Mouse (Mus musculus) intestine, embryonic 16.5 days (tissue): ENCODE measurements around the gene H2afy. TPM values are rescaled to one million over a fixed set of nuclear protein-coding genes. Genes with fewer than 3 reads are reported as not detected.

Source experiments
- ATAC-seq: fragments of 200-750 bp; cut with Nextera tagmentation; 2 replicates; pipeline ENCODE4 v1.8.0; 2017; ENCODE audit warnings: moderate TSS enrichment, moderate library complexity
- H3K27ac ChIP-seq: fragments of 300-500 bp; sonication (generic); 2 replicates; pipeline ENCODE4 v1.5.1; 2014; ENCODE audit warnings: mild to moderate bottlenecking, low read length
- H3K27me3 ChIP-seq: fragments of 300-500 bp; sonication (generic); replicated peaks from 2 replicates; pipeline ENCODE4 v1.6.1; 2014; ENCODE audit warnings: low read length, control low read depth, mixed read lengths; ENCODE audit not compliant: control insufficient read depth, insufficient read depth
- H3K36me3 ChIP-seq: fragments of 300-500 bp; sonication (generic); 2 replicates; pipeline ENCODE4 v1.6.1; 2014; ENCODE audit warnings: low read length, control low read depth; ENCODE audit not compliant: control insufficient read depth, insufficient read depth
- H3K4me1 ChIP-seq: fragments of 300-500 bp; sonication (generic); 2 replicates; pipeline ENCODE4 v1.6.1; 2014; ENCODE audit warnings: low read length, control low read depth, mixed read lengths; ENCODE audit not compliant: control insufficient read depth, insufficient read depth
- H3K4me2 ChIP-seq: fragments of 300-500 bp; sonication (generic); 2 replicates; pipeline ENCODE4 v1.6.1; 2014; ENCODE audit warnings: low read depth, low read length, control low read depth
- H3K4me3 ChIP-seq: fragments of 300-500 bp; sonication (generic); 2 replicates; pipeline ENCODE4 v1.5.1; 2014; ENCODE audit warnings: mild to moderate bottlenecking, low read length
- H3K9ac ChIP-seq: fragments of 300-500 bp; sonication (generic); 2 replicates; pipeline ENCODE4 v1.6.1; 2014; ENCODE audit warnings: low read depth, low read length
- H3K9me3 ChIP-seq: fragments of 300-500 bp; sonication (generic); 2 replicates; pipeline ENCODE4 v1.6.1; 2016; ENCODE audit warnings: low read length, control low read depth; ENCODE audit not compliant: control insufficient read depth
- WGBS: fragments of 180-500 bp; shearing (Covaris S2); extraction: QIAGEN DNeasy Blood & Tissue Kit; methylation state at CpG from one replicate; pipeline ENCODE4 v1.1.7; 2014; 5-methylcytosine and 5-hydroxymethylcytosine counted together
- polyA plus RNA-seq: library from polyadenylated mRNA; unstranded; fragments of >200 nt; fragmentation: Nextera tagmentation; extraction: Ambion mirVana; gene quantifications from 2 replicates; pipeline ENCODE4 v1.2.1, GENCODE M21; 2015

H2afy gene
- polyA plus RNA-seq, result 235 and 246 TPM in 2 replicates

DNA sequence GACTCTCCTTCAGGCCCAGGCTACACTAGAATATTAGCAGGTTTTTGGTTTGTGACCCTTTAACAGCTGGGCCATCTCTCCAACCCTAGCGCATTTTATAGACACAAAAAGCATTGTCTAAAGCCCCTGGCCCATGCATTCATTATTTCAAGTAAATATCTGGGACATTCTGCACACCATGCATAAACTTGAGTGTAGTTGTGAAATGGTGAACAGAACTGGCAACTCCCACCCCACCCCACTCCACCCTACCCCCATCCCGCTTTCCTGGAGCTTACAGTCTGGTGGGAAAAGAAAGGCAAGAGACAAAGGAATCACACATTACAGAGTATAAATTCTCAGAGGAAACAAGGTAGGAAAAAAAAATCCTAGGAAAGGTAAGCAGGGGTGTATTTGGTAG lies at the start of gene H2afy:
Gene H2afy, minus strand, starts transcription at position 162 of the 400 bp plus-strand sequence.
- H3K4me3 ChIP-seq, result peak within 1 kb of the TSS; percentile 86
- H3K27me3 ChIP-seq, result no peaks in the 10 kb centered on the region
- H3K4me1 ChIP-seq, result peaks cover 31% of the 10 kb centered on the region
- H3K9me3 ChIP-seq, result no peaks in the 10 kb centered on the region
- WGBS, result 76% methylated on average over 2 of the region's 2 CpGs
- peak within 1 kb of the TSS; percentile 98 for H3K9ac ChIP-seq
- peak within 1 kb of the TSS; percentile 86 for H3K4me2 ChIP-seq
- ATAC-seq, result no peak
- no peaks in the 10 kb centered on the region for H3K36me3 ChIP-seq
- H3K27ac ChIP-seq, result peak within 1 kb of the TSS; percentile 82

DNA sequence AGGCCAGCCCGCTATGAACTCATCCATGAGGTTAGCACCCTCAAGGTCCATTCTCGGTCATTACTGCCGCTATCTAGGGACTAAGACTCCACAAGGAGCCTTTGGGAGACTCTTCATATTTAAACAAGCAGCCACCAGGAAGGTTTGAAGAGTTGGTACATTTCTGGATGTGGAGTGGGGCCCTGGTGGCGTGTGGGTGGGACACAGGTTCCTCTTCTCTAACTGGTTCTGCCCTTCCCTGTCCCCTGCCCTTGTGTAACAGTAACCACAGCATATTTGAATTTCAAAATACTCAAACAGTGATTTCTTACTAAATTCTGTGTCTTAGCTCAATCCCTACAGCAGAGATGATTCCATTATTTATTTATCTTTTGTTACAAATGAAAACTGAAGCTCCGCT lies 47.5 kb upstream of the H2afy start:
- Histone ChIP-seq H3K4me2 (no peak overlapping the region), H3K27ac (no peak overlapping the region), H3K9ac (no peak overlapping the region), H3K9me3 (no peaks in the 10 kb centered on the region), H3K4me1 (no peaks in the 10 kb centered on the region), H3K27me3 (no peaks in the 10 kb centered on the region), H3K36me3 (no peaks in the 10 kb centered on the region), H3K4me3 (no peak overlapping the region)
- ATAC-seq, result no peak
- WGBS, result 81% methylated on average over 5 of the region's 5 CpGs

DNA sequence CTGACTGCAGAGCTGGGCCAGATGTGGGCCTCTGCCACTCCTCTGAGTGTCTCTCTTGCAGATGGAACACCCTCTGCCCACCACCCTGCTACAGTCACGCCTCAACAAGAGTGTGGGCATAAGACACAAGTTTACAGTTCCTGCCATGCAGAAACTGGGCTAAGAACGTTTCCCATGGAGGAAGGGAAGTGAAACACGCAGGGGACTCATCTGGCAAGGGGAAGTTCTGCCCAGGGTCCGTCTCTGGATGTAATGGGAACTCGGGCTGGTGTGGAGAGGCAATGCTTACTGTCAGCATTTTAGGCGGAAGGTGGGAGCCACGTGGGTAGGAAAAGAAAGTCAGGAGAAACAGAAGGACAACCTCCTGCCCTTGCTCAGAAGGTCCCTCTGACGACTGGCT lies 45.3 kb upstream of the H2afy start:
- ATAC-seq, result no peak
- H3K4me3 ChIP-seq, result no peak overlapping the region
- H3K36me3 ChIP-seq, result no peaks in the 10 kb centered on the region
- no peak overlapping the region for H3K9ac ChIP-seq
- H3K9me3 ChIP-seq, result no peaks in the 10 kb centered on the region
- no peaks in the 10 kb centered on the region for H3K4me1 ChIP-seq
- no peak overlapping the region for H3K4me2 ChIP-seq
- WGBS, result 73% methylated on average over 8 of the region's 8 CpGs
- no peaks in the 10 kb centered on the region for H3K27me3 ChIP-seq
- H3K27ac ChIP-seq, result no peak overlapping the region; the same call in 1 of the 2 replicates

DNA sequence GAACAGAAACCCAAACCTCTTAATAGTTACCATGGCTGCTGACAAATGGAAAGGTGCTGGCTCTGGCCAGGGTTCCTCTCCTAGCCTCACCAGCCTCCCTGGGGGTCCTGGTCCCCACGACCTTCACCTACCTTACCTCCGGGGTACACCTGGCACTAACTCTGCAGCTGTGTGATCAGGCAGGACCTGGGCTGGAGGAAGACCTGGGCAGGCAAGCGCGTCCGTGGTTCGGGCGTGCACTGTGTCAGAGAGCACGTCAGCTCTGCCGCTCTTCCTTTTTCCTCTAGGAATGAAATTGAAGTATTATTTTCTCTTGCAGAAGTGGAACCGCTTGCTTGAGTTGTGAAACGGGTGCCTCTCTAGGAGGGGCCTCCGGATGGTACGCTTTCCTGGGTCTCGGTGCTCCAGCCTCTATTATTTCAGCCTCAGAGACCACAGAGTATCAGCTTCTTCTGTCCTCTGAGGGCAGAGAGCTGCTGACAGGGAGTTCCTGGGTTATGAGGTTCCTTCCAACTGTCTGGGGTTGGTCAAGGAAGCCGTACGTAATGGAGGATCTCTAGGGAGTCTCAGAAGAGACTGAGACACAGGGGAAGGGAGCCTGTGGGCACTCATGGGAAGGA lies 42.4 kb upstream of the H2afy start, which contains the start of gene Tifab:
Gene Tifab, minus strand, starts transcription at position 470 of the 620 bp plus-strand sequence.
- H3K4me2 ChIP-seq, result no peak within 1 kb of the TSS
- no peaks in the 10 kb centered on the region for H3K9me3 ChIP-seq
- no peak within 1 kb of the TSS for H3K27ac ChIP-seq
- no peak within 1 kb of the TSS for H3K4me3 ChIP-seq
- H3K36me3 ChIP-seq, result no peaks in the 10 kb centered on the region
- H3K27me3 ChIP-seq, result no peaks in the 10 kb centered on the region
- ATAC-seq, result no peak
- WGBS, result 85% methylated on average over 16 of the region's 16 CpGs
- H3K9ac ChIP-seq, result no peak within 1 kb of the TSS
- peaks cover 8% of the 10 kb centered on the region for H3K4me1 ChIP-seq

DNA sequence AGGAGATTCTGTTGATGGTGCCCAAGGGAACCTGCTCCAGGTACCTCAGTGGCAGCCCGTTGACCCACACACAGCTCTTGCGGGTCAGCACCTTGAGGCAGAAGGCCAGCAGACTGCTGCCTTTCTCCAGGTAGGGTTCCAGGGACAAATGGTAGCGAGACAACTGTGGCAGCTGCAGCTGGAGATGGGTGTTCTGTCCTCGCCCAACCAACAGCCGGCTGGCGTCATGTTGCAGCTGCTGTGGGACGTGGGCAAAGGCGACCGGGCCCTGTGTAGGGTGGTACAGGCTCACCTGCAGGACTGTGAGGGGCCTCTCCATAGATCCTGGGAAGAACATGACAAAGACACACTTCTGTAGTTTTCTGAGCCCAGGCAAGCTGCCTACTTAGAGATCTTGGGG lies 40.1 kb upstream of the H2afy start:
- ATAC-seq, result no peak
- H3K9ac ChIP-seq, result no peak overlapping the region
- no peak overlapping the region for H3K4me3 ChIP-seq
- no peak overlapping the region for H3K4me2 ChIP-seq
- H3K27me3 ChIP-seq, result no peaks in the 10 kb centered on the region
- 85% methylated on average over 9 of the region's 9 CpGs for WGBS
- peaks cover 19% of the 10 kb centered on the region for H3K4me1 ChIP-seq
- H3K36me3 ChIP-seq, result no peaks in the 10 kb centered on the region
- H3K27ac ChIP-seq, result no peak overlapping the region
- H3K9me3 ChIP-seq, result no peaks in the 10 kb centered on the region

DNA sequence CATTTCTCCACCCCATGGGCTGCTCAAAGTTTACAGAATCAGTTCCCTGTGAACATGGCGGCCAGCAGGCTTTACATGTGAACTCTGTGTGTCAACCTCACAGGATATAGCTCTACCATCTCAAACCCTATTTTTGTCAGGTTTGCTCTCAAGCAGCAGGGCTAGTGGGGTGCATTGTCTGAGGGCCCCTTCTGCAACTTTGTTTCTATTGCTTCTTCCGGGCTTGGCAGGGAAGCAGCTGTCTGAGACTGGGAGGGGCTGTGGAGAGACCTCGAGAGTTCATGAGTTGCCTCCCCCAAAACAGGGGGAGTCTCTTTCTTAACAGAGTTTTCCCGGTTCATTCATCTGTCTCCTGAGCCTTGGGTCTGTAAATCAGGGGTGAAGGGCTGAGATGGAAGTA lies 39.7 kb upstream of the H2afy start:
- no peak for ATAC-seq
- 60% methylated on average over 4 of the region's 4 CpGs for WGBS
- H3K36me3 ChIP-seq, result no peaks in the 10 kb centered on the region
- H3K27me3 ChIP-seq, result no peaks in the 10 kb centered on the region
- H3K4me2 ChIP-seq, result no peak overlapping the region
- H3K4me1 ChIP-seq, result peaks cover 22% of the 10 kb centered on the region
- H3K27ac ChIP-seq, result no peak overlapping the region
- H3K9me3 ChIP-seq, result no peaks in the 10 kb centered on the region
- no peak overlapping the region for H3K9ac ChIP-seq
- no peak overlapping the region for H3K4me3 ChIP-seq

DNA sequence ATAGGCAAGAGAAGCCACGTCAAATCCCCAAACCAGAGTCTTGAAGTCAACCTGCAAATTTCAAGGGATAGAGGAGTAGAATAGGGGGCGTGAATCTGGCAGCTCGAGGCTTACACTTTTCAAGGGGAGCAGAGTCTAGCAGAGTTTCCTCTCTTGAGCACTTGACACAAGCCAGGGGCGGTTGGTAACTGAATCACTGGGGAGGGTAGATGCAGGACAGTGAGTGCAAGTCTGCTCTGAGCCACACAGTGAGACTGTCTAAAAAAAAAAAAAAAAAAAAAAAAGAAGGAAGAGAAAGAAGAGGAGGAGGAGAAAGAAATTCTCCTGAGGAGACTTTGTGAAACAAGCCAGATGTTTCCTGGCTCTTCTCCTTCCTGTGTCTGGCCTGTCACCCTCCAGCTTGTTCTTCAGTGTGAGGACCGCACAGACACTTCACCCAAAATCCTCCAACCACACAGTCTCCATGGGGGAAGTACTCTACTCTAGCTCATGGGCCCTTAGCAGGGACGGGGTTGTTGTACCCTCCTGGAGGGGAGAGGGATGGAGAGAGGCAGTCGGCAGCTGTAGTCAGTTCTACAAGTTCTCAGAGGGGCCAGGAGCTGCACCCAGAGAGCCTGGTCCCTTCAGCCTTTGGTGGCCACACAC lies 36.9 kb upstream of the H2afy start:
- peak; percentile 68 for ATAC-seq
- Histone ChIP-seq H3K36me3 (no peaks in the 10 kb centered on the region), H3K4me2 (no peak overlapping the region)

DNA sequence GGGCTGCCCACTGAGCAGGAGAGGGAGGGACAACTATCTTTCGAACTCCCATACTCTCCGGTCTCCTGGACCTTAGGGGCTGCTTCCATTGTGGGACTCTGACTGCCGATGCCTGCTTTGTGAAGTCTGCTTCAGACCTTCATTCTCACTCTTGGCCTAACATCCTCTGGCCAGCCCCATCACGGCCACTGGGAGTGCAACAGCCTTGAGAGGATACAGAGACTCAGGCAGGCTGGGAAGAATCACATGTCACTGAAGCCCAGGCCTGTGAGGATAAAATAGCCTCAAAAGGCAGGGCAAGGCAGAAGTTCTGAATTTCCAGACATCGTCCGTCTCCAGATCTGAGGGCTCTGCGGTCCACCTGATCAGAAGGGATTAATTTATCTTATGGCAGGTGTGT lies 35.9 kb upstream of the H2afy start:
- Histone ChIP-seq H3K4me3 (no peak overlapping the region), H3K36me3 (no peaks in the 10 kb centered on the region), H3K4me1 (peaks cover 32% of the 10 kb centered on the region), H3K27me3 (no peaks in the 10 kb centered on the region), H3K27ac (peak overlapping the region; percentile 71), H3K4me2 (no peak overlapping the region), H3K9ac (no peak overlapping the region; the same call in 1 of the 2 replicates), H3K9me3 (no peaks in the 10 kb centered on the region)
- ATAC-seq, result no peak
- 71% methylated on average over 7 of the region's 7 CpGs for WGBS

More for the DNA sequence above, 36.9 kb upstream of the H2afy start:
- Histone ChIP-seq H3K27me3 (no peaks in the 10 kb centered on the region), H3K4me3 (no peak overlapping the region), H3K27ac (peak overlapping the region; percentile 71), H3K9me3 (no peaks in the 10 kb centered on the region), H3K9ac (no peak overlapping the region), H3K4me1 (peaks cover 32% of the 10 kb centered on the region)
- 37% methylated on average over 7 of the region's 7 CpGs for WGBS

DNA sequence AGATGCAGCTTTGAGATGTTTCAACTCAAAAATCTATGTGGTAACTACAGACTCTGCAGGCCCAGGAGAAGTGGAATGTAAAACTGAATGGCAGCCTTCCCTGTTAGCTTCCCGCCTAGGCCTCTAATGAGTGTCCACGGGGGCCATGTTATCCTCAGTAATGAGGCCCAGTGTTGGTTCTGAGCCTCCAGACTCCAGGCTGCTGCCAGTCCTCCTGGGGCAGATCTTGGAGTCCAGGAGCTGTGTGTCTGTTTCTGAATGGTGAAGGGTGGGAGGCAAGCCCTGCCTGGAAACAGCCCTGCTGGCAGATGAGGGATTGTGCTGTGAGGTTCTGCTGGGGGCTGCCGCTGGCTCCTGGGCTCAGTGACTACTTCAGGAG lies 32.2 kb upstream of the H2afy start:
- H3K36me3 ChIP-seq, result no peaks in the 10 kb centered on the region

More for the DNA sequence above, 32.2 kb upstream of the H2afy start:
- Histone ChIP-seq H3K9ac (no peak overlapping the region), H3K4me2 (no peak overlapping the region), H3K27me3 (no peaks in the 10 kb centered on the region), H3K4me1 (peaks cover 23% of the 10 kb centered on the region), H3K4me3 (no peak overlapping the region), H3K27ac (peak overlapping the region; percentile 64), H3K9me3 (no peaks in the 10 kb centered on the region)
- peak; percentile 15; the same call in 1 of the 2 replicates for ATAC-seq
- WGBS, result 45% methylated on average over 3 of the region's 3 CpGs
